Mouse (Mus musculus) liver, embryonic 15.5 days (tissue): ENCODE measurements around the gene Anxa5. TPM values are rescaled to one million over a fixed set of nuclear protein-coding genes. Genes with fewer than 3 reads are reported as not detected.

Source experiments
- ATAC-seq: fragments of 200-750 bp; cut with Nextera tagmentation; 2 replicates; pipeline ENCODE4 v1.8.0; 2017; ENCODE audit warnings: moderate number of reproducible peaks, mild to moderate bottlenecking, moderate library complexity; ENCODE audit not compliant: insufficient read depth
- H3K27ac ChIP-seq: fragments of 300-500 bp; sonication (generic); replicated peaks from 2 replicates; pipeline ENCODE4 v1.5.1; 2015; ENCODE audit warnings: mild to moderate bottlenecking, inconsistent platforms
- H3K27me3 ChIP-seq: fragments of 300-500 bp; sonication (generic); 2 replicates; pipeline ENCODE4 v1.6.1; 2015; ENCODE audit warnings: mild to moderate bottlenecking, inconsistent platforms
- H3K36me3 ChIP-seq: fragments of 300-500 bp; sonication (generic); replicated peaks from 2 replicates; pipeline ENCODE4 v1.6.1; 2015; ENCODE audit warnings: moderate library complexity, mild to moderate bottlenecking, inconsistent platforms
- H3K4me1 ChIP-seq: fragments of 300-500 bp; sonication (generic); replicated peaks from 2 replicates; pipeline ENCODE4 v1.6.1; 2015; ENCODE audit warnings: inconsistent platforms
- H3K4me2 ChIP-seq: fragments of 300-500 bp; sonication (generic); 2 replicates; pipeline ENCODE4 v1.6.1; 2015; ENCODE audit warnings: moderate library complexity, mild to moderate bottlenecking, inconsistent platforms
- H3K4me3 ChIP-seq: fragments of 300-500 bp; sonication (generic); replicated peaks from 2 replicates; pipeline ENCODE4 v1.5.1; 2015; ENCODE audit warnings: mild to moderate bottlenecking, inconsistent platforms
- H3K9ac ChIP-seq: fragments of 300-500 bp; sonication (generic); 2 replicates; pipeline ENCODE4 v1.6.1; 2015; ENCODE audit warnings: moderate library complexity, mild to moderate bottlenecking, inconsistent platforms
- H3K9me3 ChIP-seq: fragments of 300-500 bp; sonication (generic); replicated peaks from 2 replicates; pipeline ENCODE4 v1.6.1; 2016; ENCODE audit warnings: inconsistent platforms
- WGBS: fragments of 180-500 bp; shearing (Covaris S2); methylation state at CpG from one replicate; pipeline ENCODE4 v1.1.7; 2015; ENCODE audit warnings: mixed read lengths; ENCODE audit not compliant: insufficient replicate concordance; 5-methylcytosine and 5-hydroxymethylcytosine counted together
- polyA plus RNA-seq: library from polyadenylated mRNA; unstranded; fragments of >200 nt; fragmentation: Nextera tagmentation; extraction: Ambion mirVana; gene quantifications from 2 replicates; pipeline ENCODE4 v1.2.1, GENCODE M21; 2015

Anxa5 gene
- polyA plus RNA-seq, 1 experiment from 2014 or later = 76.1 TPM

DNA sequence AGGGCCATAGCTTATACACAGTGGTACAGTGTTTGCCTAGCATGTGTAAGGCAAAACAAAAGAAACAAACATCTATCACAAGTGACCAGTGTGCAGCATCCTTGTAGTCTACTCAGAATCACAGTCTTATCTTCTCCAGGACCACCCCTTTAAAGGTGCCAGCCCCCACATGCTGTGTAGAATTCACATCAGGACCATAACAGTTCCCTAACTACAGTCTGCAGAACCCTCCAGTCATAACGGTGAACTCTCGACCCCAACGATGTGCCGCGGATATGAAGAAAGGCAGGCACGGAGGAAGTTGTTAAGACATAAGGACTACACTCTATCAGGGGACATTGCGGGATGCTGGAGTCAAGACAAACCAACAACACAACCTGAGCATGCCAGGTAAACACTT lies 23.7 kb upstream of the Anxa5 start:
- H3K4me3 ChIP-seq = no peak overlapping the region
- no peaks in the 10 kb centered on the region for H3K36me3 ChIP-seq
- H3K9me3 ChIP-seq = no peaks in the 10 kb centered on the region
- 83% methylated on average over 7 of the region's 7 CpGs for WGBS
- H3K4me1 ChIP-seq = no peaks in the 10 kb centered on the region
- no peak overlapping the region for H3K9ac ChIP-seq
- no peak overlapping the region for H3K4me2 ChIP-seq
- no peak for ATAC-seq
- H3K27ac ChIP-seq = no peak overlapping the region
- no peaks in the 10 kb centered on the region for H3K27me3 ChIP-seq

DNA sequence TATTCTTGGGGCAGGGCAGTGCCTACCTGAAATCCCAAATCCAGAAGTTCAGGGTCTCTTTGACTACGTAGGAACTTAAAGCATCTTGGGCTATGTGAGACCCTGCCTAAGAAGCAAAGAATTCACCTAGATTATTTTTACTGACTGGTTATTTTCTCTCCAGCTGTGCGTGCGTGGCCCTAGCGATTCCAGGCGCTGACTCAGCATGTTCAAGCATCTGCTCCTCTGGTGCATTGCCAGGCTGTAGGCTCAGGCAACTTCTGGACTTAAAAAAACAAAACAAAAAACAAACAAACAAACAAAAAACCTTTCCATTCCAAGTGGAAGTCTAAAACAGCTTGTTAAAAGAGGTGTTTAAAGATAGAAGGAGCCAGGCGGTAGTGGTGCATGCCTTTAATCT lies 22.5 kb upstream of the Anxa5 start:
- no peaks in the 10 kb centered on the region for H3K9me3 ChIP-seq
- H3K4me1 ChIP-seq = no peaks in the 10 kb centered on the region
- H3K27me3 ChIP-seq = no peaks in the 10 kb centered on the region
- H3K4me2 ChIP-seq = no peak overlapping the region
- ATAC-seq = no peak
- H3K27ac ChIP-seq = no peak overlapping the region
- no peak overlapping the region for H3K9ac ChIP-seq
- no peaks in the 10 kb centered on the region for H3K36me3 ChIP-seq
- WGBS = 72% methylated on average over 6 of the region's 6 CpGs
- H3K4me3 ChIP-seq = no peak overlapping the region

DNA sequence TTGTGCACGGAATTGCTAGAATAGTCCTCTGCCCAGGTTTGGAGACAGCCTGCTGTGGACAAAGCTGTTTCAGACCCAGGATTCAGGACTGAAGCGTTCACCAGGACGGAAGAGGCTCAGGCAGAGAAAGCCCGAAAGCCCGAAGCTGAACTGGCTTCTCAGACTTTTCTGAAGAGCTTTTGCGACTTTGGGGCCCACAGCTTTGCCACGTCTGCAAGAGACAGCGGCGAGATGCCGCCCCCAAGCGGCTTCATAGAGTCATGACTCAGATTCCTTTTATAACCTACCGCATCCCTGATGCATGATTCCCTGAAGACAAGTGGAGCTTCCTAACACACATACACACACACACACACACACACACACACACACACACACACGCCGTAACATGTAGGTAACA lies 21.1 kb upstream of the Anxa5 start:
- Histone ChIP-seq H3K4me2 (no peak overlapping the region), H3K4me3 (no peak overlapping the region), H3K27ac (no peak overlapping the region), H3K27me3 (no peaks in the 10 kb centered on the region), H3K9ac (no peak overlapping the region), H3K36me3 (no peaks in the 10 kb centered on the region), H3K4me1 (no peaks in the 10 kb centered on the region), H3K9me3 (no peaks in the 10 kb centered on the region)
- ATAC-seq = no peak
- WGBS = 16% methylated on average over 14 of the region's 14 CpGs

DNA sequence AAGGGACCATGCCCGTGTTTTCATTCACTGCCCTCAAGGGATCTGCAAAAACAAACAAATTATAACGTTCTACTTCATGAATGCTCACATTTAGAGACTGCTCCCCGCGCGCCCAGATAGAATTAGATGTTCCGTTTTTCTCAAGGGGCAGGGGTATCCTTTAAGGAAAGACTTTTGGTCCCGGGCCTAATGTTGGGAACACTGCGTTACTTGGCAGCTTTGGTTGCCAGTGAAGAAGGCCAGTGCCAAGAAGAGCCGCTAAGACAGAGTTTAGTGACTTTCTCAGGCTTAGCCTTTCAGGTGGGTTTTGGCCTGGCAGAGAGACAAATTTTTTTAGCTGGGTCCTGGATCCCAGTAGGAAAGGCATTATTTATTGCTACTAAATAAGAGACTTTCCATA lies 20.6 kb upstream of the Anxa5 start:
- Histone ChIP-seq H3K27ac (no peak overlapping the region), H3K4me1 (no peaks in the 10 kb centered on the region), H3K4me3 (no peak overlapping the region), H3K27me3 (no peaks in the 10 kb centered on the region), H3K4me2 (no peak overlapping the region), H3K9me3 (no peaks in the 10 kb centered on the region), H3K9ac (no peak overlapping the region), H3K36me3 (no peaks in the 10 kb centered on the region)
- WGBS = 66% methylated on average over 9 of the region's 9 CpGs
- ATAC-seq = no peak

GRCm38 (mm10) chr3:36495436-36495835 lies 19.7 kb upstream of the Anxa5 start:
- Histone ChIP-seq H3K4me1 (no peaks in the 10 kb centered on the region), H3K9ac (no peak overlapping the region), H3K27ac (no peak overlapping the region), H3K4me3 (peak overlapping the region; percentile 7; the same call in 1 of the 2 replicates), H3K9me3 (no peaks in the 10 kb centered on the region), H3K4me2 (peak overlapping the region; percentile 23; the same call in 1 of the 2 replicates), H3K27me3 (no peaks in the 10 kb centered on the region), H3K36me3 (no peaks in the 10 kb centered on the region)
- ATAC-seq = peak; percentile 18; the same call in 1 of the 2 replicates
- whole genome bisulfite sequencing = 6% methylated on average over 6 of the region's 6 CpGs

DNA sequence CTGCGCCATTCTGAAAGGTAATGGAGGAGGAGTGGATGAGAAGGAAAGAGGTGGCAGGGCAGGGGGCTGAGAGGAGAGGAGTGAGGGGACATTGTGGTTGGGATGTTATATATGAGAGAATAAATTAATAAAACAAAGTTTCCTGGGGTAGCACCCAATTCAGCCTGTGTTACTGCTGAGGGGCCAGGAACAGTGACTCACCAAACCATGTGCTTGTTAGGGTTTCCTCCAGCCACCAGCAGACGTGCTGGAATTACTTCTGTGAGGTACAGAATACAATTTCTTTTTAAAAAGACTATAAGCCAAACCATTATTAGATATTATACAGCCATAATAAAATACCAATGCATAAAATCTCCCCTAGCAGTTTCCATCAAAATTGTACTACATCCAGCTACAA lies 18.9 kb upstream of the Anxa5 start:
- H3K27ac ChIP-seq = no peak overlapping the region
- 56% methylated on average over 2 of the region's 2 CpGs for WGBS

GRCm38 (mm10) chr3:36493641-36494283 lies 18.1 kb upstream of the Anxa5 start:
- ATAC-seq = no peak
- H3K4me1 ChIP-seq = no peaks in the 10 kb centered on the region
- no peaks in the 10 kb centered on the region for H3K27me3 ChIP-seq
- no peak overlapping the region for H3K4me2 ChIP-seq
- no peak overlapping the region for H3K4me3 ChIP-seq
- H3K9ac ChIP-seq = no peak overlapping the region
- WGBS = 46% methylated on average over 6 of the region's 6 CpGs
- no peaks in the 10 kb centered on the region for H3K9me3 ChIP-seq
- no peak overlapping the region for H3K27ac ChIP-seq
- no peaks in the 10 kb centered on the region for H3K36me3 ChIP-seq

More for the DNA sequence above, 18.9 kb upstream of the Anxa5 start:
- Histone ChIP-seq H3K27me3 (no peaks in the 10 kb centered on the region), H3K4me3 (no peak overlapping the region), H3K4me1 (no peaks in the 10 kb centered on the region), H3K9ac (no peak overlapping the region), H3K36me3 (no peaks in the 10 kb centered on the region), H3K9me3 (no peaks in the 10 kb centered on the region), H3K4me2 (no peak overlapping the region)
- ATAC-seq = no peak

- Histone ChIP-seq H3K4me3 (no peak overlapping the region), H3K4me2 (no peak overlapping the region), H3K27me3 (no peaks in the 10 kb centered on the region), H3K9me3 (no peaks in the 10 kb centered on the region), H3K4me1 (no peaks in the 10 kb centered on the region), H3K9ac (no peak overlapping the region), H3K27ac (no peak overlapping the region), H3K36me3 (no peaks in the 10 kb centered on the region)
- no peak for ATAC-seq
- WGBS = 45% methylated on average over 9 of the region's 9 CpGs
Observed at GRCm38 (mm10) chr3:36492716-36493391, 17.2 kb upstream of the Anxa5 start.

DNA sequence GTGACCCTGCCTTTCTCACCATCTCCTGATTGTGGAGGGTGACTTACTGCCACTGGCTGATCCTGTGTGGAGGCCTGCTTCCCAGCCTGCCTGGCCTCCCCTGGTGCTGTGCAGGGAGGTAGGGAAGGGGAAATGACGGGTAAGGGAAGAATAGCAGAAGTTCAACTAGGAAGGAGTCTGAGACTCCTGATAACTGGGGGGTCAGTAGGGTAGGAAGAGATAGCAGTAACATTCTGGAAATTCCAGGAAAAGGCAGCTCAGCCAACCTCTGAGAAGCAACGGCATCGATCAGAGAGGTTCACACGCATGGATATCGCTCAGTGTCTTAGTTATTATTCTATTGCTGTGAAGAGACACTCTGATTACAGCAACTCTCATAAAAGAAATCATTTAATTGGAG lies 15.8 kb upstream of the Anxa5 start:
- 31% methylated on average over 5 of the region's 5 CpGs for WGBS
- Histone ChIP-seq H3K4me1 (no peaks in the 10 kb centered on the region), H3K9ac (no peak overlapping the region), H3K27me3 (no peaks in the 10 kb centered on the region), H3K36me3 (no peaks in the 10 kb centered on the region), H3K27ac (no peak overlapping the region), H3K9me3 (no peaks in the 10 kb centered on the region), H3K4me2 (no peak overlapping the region), H3K4me3 (no peak overlapping the region)
- no peak for ATAC-seq

DNA sequence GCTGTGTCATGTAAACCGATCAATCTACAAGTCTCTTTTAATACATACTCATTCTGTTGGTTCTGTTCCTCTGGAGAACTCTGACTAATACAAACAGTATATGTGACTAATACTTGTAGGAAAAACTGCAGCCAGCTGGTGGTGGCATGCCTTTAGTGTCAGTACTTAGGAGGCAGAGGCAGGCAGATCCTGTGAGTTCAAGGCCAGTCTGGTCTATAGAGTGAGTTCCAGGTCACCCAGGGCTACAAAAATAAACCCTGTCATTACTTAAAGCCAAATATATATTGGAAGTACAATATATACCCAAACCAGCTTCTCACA lies 13.9 kb upstream of the Anxa5 start:
- Histone ChIP-seq H3K27ac (no peak overlapping the region), H3K9me3 (no peaks in the 10 kb centered on the region), H3K27me3 (no peaks in the 10 kb centered on the region), H3K4me2 (no peak overlapping the region), H3K4me3 (no peak overlapping the region), H3K4me1 (peaks cover 4% of the 10 kb centered on the region; the same call in 1 of the 2 replicates), H3K9ac (no peak overlapping the region), H3K36me3 (no peaks in the 10 kb centered on the region)
- 86% methylated on average over 1 of the region's 1 CpGs for WGBS
- no peak for ATAC-seq

DNA sequence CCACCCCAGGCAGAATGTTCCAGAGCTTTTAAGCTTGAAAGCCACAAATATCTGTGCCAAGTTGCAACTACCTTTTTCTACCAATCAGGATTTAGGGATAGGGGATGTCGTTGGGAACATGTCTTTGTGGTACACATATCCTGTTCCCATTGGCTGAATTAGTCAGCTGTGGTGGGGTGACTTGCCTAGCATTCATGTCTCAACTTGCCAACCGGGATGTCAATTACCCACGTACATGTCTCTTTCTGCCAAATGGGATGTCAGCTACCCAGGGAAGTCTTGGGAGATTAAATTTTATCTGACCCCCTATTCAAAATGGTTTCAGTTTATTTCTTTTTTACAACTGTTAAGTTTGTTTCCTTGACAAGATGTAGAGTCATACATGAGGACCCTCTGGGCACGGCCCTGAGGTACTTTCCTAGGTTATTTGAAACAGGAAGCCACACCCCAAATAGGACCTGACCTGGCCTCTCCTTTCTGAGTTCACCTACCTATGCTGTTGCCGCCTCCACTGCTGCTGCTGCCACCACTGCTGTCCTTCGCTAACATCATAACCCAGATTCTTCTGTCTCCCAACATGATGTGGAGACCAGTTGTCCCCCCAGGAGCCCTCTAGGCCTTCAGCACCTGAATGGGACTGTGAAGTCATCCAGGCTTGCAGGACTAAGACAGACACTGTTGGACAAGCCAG lies 13.3 kb upstream of the Anxa5 start:
- ATAC-seq = no peak

More for the DNA sequence above, 13.3 kb upstream of the Anxa5 start:
- Histone ChIP-seq H3K27me3 (no peaks in the 10 kb centered on the region), H3K9me3 (no peaks in the 10 kb centered on the region), H3K36me3 (no peaks in the 10 kb centered on the region), H3K4me2 (no peak overlapping the region), H3K4me3 (no peak overlapping the region), H3K9ac (no peak overlapping the region), H3K27ac (no peak overlapping the region), H3K4me1 (peaks cover 4% of the 10 kb centered on the region; the same call in 1 of the 2 replicates)
- WGBS = 61% methylated on average over 6 of the region's 6 CpGs
